Mouse (Mus musculus) fibroblast of lung, adult 2 months (primary cell): ENCODE measurements around the gene Sh3bgrl.

Source experiments
- DNase-seq: peaks from one replicate; pipeline ENCODE4 v3.0.0-alpha.2; 2011; ENCODE audit warnings: low read depth

Sh3bgrl gene

GRCm38 (mm10) chrX:109238163-109238562, 143.0 kb downstream of the Sh3bgrl start:
- DNase-seq = no peak
